Mouse (Mus musculus) intestine, embryonic 14.5 days (tissue): Measurements from ENCODE around the gene Snx9. TPM values are rescaled to one million over a fixed set of nuclear protein-coding genes. Genes with fewer than 3 reads are reported as not detected.

Source experiments
- ATAC-seq: fragments of 200-750 bp; cut with Nextera tagmentation; replicated peaks from 2 replicates; pipeline ENCODE4 v1.8.0; 2017; ENCODE audit warnings: low read depth, moderate number of reproducible peaks, moderate TSS enrichment, moderate library complexity; ENCODE audit not compliant: low FRiP score, low TSS enrichment
- DNase-seq: peaks from one replicate; pipeline ENCODE4 v3.0.0-alpha.2; 2018; ENCODE audit warnings: low spot score
- H3K27ac ChIP-seq: fragments of 300-500 bp; sonication (generic); 2 replicates; pipeline ENCODE4 v1.5.1; 2014; ENCODE audit warnings: low read depth, mild to moderate bottlenecking, control low read depth
- H3K27me3 ChIP-seq: fragments of 300-500 bp; sonication (generic); replicated peaks from 2 replicates; pipeline ENCODE4 v1.6.1; 2014; ENCODE audit warnings: low read length, control low read depth; ENCODE audit not compliant: control insufficient read depth, insufficient read depth
- H3K36me3 ChIP-seq: fragments of 300-500 bp; sonication (generic); 2 replicates; pipeline ENCODE4 v1.6.1; 2014; ENCODE audit warnings: low read length, control low read depth; ENCODE audit not compliant: control insufficient read depth, insufficient read depth
- H3K4me1 ChIP-seq: fragments of 300-500 bp; sonication (generic); replicated peaks from 2 replicates; pipeline ENCODE4 v1.6.1; 2014; ENCODE audit warnings: low read length, control low read depth, mixed read lengths; ENCODE audit not compliant: control insufficient read depth, insufficient read depth
- H3K4me2 ChIP-seq: fragments of 300-500 bp; sonication (generic); 2 replicates; pipeline ENCODE4 v1.6.1; 2014; ENCODE audit warnings: low read length
- H3K4me3 ChIP-seq: fragments of 300-500 bp; sonication (generic); 2 replicates; pipeline ENCODE4 v1.5.1; 2014; ENCODE audit warnings: low read depth, low read length, control low read depth, mixed read lengths
- H3K9ac ChIP-seq: fragments of 300-500 bp; sonication (generic); 2 replicates; pipeline ENCODE4 v1.6.1; 2014; ENCODE audit warnings: mild to moderate bottlenecking, low read length
- H3K9me3 ChIP-seq: fragments of 300-500 bp; sonication (generic); 2 replicates; pipeline ENCODE4 v1.6.1; 2016; ENCODE audit warnings: low read length, control low read depth; ENCODE audit not compliant: control insufficient read depth
- WGBS: fragments of 180-500 bp; shearing (Covaris S2); extraction: QIAGEN DNeasy Blood & Tissue Kit; methylation state at CpG from one replicate; pipeline ENCODE4 v1.1.7; 2014; 5-methylcytosine and 5-hydroxymethylcytosine counted together
- polyA plus RNA-seq: library from polyadenylated mRNA; unstranded; fragments of >200 nt; fragmentation: Nextera tagmentation; extraction: Ambion mirVana; gene quantifications from 2 replicates; pipeline ENCODE4 v1.2.1, GENCODE M21; 2014

Snx9 gene
- polyA plus RNA-seq, 1 experiment from 2014 or later = 42.7 TPM

- H3K4me2 ChIP-seq = no peak overlapping the region
- no peak for ATAC-seq
- WGBS = 69% methylated on average over 10 of the region's 10 CpGs
These were observed 137.5 kb downstream of the Snx9 start for GRCm38 (mm10) chr17:5978505-5979077.

DNA sequence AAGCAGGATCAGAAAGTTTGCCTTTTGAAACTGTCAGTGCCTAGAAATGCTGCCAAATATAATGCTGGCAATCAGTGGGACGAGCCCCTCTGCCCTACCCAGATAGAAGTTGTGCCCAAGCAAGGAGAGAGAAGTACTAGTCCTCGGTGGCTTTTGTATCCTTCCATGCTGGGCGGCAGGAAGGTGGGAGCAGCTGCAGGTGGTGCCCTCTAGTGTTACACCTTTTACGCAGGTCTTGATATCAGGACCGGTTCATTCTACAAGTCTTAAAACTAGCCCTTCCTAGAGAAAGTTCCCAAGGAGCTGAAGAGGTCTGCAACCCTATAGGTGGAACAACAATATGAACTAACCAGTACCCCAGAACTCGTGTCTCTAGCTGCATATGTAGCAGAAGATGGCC is 139.7 kb downstream of the Snx9 start:
- DNase-seq (peak; percentile 56), ATAC-seq (no peak)
- H3K9ac ChIP-seq = no peak overlapping the region
- no peaks in the 10 kb centered on the region for H3K27me3 ChIP-seq
- 45% methylated on average over 6 of the region's 6 CpGs for WGBS
- H3K4me3 ChIP-seq = no peak overlapping the region
- no peak overlapping the region for H3K4me2 ChIP-seq
- no peak overlapping the region for H3K27ac ChIP-seq
- no peaks in the 10 kb centered on the region for H3K9me3 ChIP-seq
- peaks cover 26% of the 10 kb centered on the region for H3K4me1 ChIP-seq
- H3K36me3 ChIP-seq = no peaks in the 10 kb centered on the region

More at GRCm38 (mm10) chr17:5978505-5979077, 137.5 kb downstream of the Snx9 start:
- H3K27ac ChIP-seq = 0 out of 2 replicates have a peak overlapping the region, but pooled peaks have one; percentile 14
- no peaks in the 10 kb centered on the region for H3K36me3 ChIP-seq
- DNase-seq = no peak
- peaks cover 37% of the 10 kb centered on the region for H3K4me1 ChIP-seq
- no peaks in the 10 kb centered on the region for H3K9me3 ChIP-seq
- H3K27me3 ChIP-seq = no peaks in the 10 kb centered on the region
- no peak overlapping the region for H3K9ac ChIP-seq
- H3K4me3 ChIP-seq = no peak overlapping the region

Other genes starting within 250 kb of the Snx9 start
- gene Synj2, start 100.0 kb downstream of the Snx9 start, polyA plus RNA-seq = 9.0 and 10.0 TPM in 2 replicates
- 5.1 and 5.4 TPM in 2 replicates for gene Serac1, start 238.4 kb downstream of the Snx9 start, polyA plus RNA-seq
- gene Gtf2h5, start 238.5 kb downstream of the Snx9 start, polyA plus RNA-seq = 154 and 161 TPM in 2 replicates